Mouse (Mus musculus) lung, postnatal 0 days (tissue): ENCODE measurements around the gene Zbtb43.
A peak's percentile ranks its signal among the peaks of the same experiment; 100 is the strongest.

ENCODE experiments used
- CTCF ChIP-seq: IDR thresholded peaks from 2 replicates; pipeline ENCODE4 v1.5.1; 2016; ENCODE audit warnings: antibody characterized with exemption, mild to moderate bottlenecking
- EP300 ChIP-seq: IDR thresholded peaks from 2 replicates; pipeline ENCODE4 v1.6.1; 2016; ENCODE audit warnings: antibody characterized with exemption, mild to moderate bottlenecking, control low read depth

- TF ChIP-seq CTCF (no peak), EP300 (0 out of 2 replicates have a peak, but pooled peaks have one; percentile 10)
Observed at GRCm38 (mm10) chr2:33442701-33443100, 25.7 kb downstream of the Zbtb43 start.
